Mouse (Mus musculus) gastrocnemius, postnatal 14 days (tissue): ENCODE data around the gene Abl2. TPM values are rescaled to one million over a fixed set of nuclear protein-coding genes. Genes with fewer than 3 reads are reported as not detected.
A peak's percentile ranks its signal among the peaks of the same experiment; 100 is the strongest.
"Not testable (repeated sequence)": the region's sequence is repeated elsewhere in the genome, so short reads cannot be mapped to it uniquely, and the experiment has no call there.

Source experiments
- DNase-seq: peaks from one replicate; pipeline ENCODE4 v3.0.0; 2021; ENCODE audit warnings: mixed read lengths
- intact Hi-C: fragments of 180-260 bp; cut with DNase I; formaldehyde crosslinking; loops from one replicate; pipeline ENCODE4 v1.15.1; 2025; ENCODE audit warnings: low total_unique reads
- long read RNA-seq, 2 experiments: library from polyadenylated mRNA; stranded (forward); transcript quantifications; one replicate each; pipeline ENCODE4 v2.0.0; 2021
- total RNA-seq, 2 experiments: library from RNA; stranded (reverse); gene quantifications; 2 replicates each; pipeline ENCODE4 v1.2.3; 2021

Abl2 gene
- total RNA-seq: 10 to 100 TPM; 12.9 to 14.1 TPM
- long read RNA-seq, experiment 1, partial matches to known transcripts: 0 of 3 reads
- long read RNA-seq, experiment 1, other reads (novel, unspliced or antisense): 3 of 3 reads
- long read RNA-seq, experiment 2, partial matches to known transcripts: 1 of 5 reads
- long read RNA-seq, experiment 2, other reads (novel, unspliced or antisense): 4 of 5 reads

GRCm38 (mm10) chr1:156558024-156558930, at the start of gene Abl2:
Abl2 (plus strand) TSS chr1:156558786.
- intact Hi-C loops: no loop called here
- DNase-seq: peak; percentile 89

- intact Hi-C loops: no loop called here
These were observed 38.3 kb upstream of the Abl2 start for GRCm38 (mm10) chr1:156520136-156520780.

GRCm38 (mm10) chr1:156521796-156522517, 36.6 kb upstream of the Abl2 start:
- no peak for DNase-seq
- intact Hi-C loops: no loop called here

More at GRCm38 (mm10) chr1:156520136-156520780, 38.3 kb upstream of the Abl2 start:
- DNase-seq: no peak

- DNase-seq, intact Hi-C loops: not testable (repeated sequence)
These were observed 34.7 kb upstream of the Abl2 start, which contains the start of gene Gm10031 for GRCm38 (mm10) chr1:156523842-156524241. Gm10031 (plus strand) TSS chr1:156524012.

- DNase-seq: not testable (repeated sequence)
- intact Hi-C loops: loop anchor here (10.0 kb wide), 1 partner anchor 118 kb away; no protein-coding TSS in a partner anchor
These were observed 26.0 kb upstream of the Abl2 start for GRCm38 (mm10) chr1:156532476-156533175.

GRCm38 (mm10) chr1:156533483-156533882, 25.1 kb upstream of the Abl2 start:
- no peak for DNase-seq
- intact Hi-C loops: loop anchor here (10.0 kb wide), 1 partner anchor 119 kb away; no protein-coding TSS in a partner anchor

- DNase-seq: no peak
- intact Hi-C loops: loop anchor here (10.0 kb wide), 1 partner anchor 119 kb away; no protein-coding TSS in a partner anchor
These were observed 24.7 kb upstream of the Abl2 start for GRCm38 (mm10) chr1:156533911-156534310.

GRCm38 (mm10) chr1:156537031-156537430, 21.6 kb upstream of the Abl2 start:
- intact Hi-C loops: loop anchor here (10.0 kb wide), 1 partner anchor 122 kb away; no protein-coding TSS in a partner anchor
- DNase-seq: no peak

GRCm38 (mm10) chr1:156537701-156538100, 20.9 kb upstream of the Abl2 start:
- DNase-seq: no peak
- intact Hi-C loops: loop anchor here (10.0 kb wide), 1 partner anchor 123 kb away; no protein-coding TSS in a partner anchor

GRCm38 (mm10) chr1:156538382-156538781, 20.2 kb upstream of the Abl2 start:
- intact Hi-C loops: loop anchor here (10.0 kb wide), 1 partner anchor 124 kb away; no protein-coding TSS in a partner anchor
- no peak for DNase-seq

- intact Hi-C loops: loop anchor here (5.0 to 10.0 kb wide), 3 partner anchors 92 to 278 kb away; no protein-coding TSS in a partner anchor
- no peak for DNase-seq
These were observed 18.6 kb upstream of the Abl2 start for GRCm38 (mm10) chr1:156539787-156540560.

GRCm38 (mm10) chr1:156543999-156544398, 14.6 kb upstream of the Abl2 start:
- intact Hi-C loops: loop anchor here (5.0 kb wide), 2 partner anchors 88 to 282 kb away; no protein-coding TSS in a partner anchor
- no peak for DNase-seq

GRCm38 (mm10) chr1:156558950-156559640, 509 bp downstream of the Abl2 start:
- intact Hi-C loops: no loop called here
- peak; percentile 44 for DNase-seq

- intact Hi-C loops: no loop called here
- no peak for DNase-seq
These were observed 1.0 kb downstream of the Abl2 start for GRCm38 (mm10) chr1:156559641-156560020.

- intact Hi-C loops: no loop called here
- no peak for DNase-seq
These were observed 1.9 kb downstream of the Abl2 start for GRCm38 (mm10) chr1:156560500-156560899.

- intact Hi-C loops: no loop called here
- DNase-seq: no peak
These were observed 6.7 kb downstream of the Abl2 start for GRCm38 (mm10) chr1:156565328-156565727.

GRCm38 (mm10) chr1:156566132-156566531, 7.5 kb downstream of the Abl2 start:
- intact Hi-C loops: no loop called here
- no peak for DNase-seq
